Mouse (Mus musculus) MEL (cell line): Measurements from ENCODE around the gene 4930438A08Rik.

Experiments
- CTCF ChIP-seq, 3 experiments: IDR thresholded peaks in 2 of 3; conservative IDR thresholded peaks in 1 of 3; 2 replicates each; pipeline ENCODE4 v1.5.1; 2011 to 2012; ENCODE audit warnings: low read length in 3 of 3, low read depth in 2 of 3, mild to moderate bottlenecking in 2 of 3, improper control_type of control experiment in 1 of 3, inconsistent platforms in 1 of 3, mixed read lengths in 1 of 3, moderate library complexity in 1 of 3; ENCODE audit not compliant: control insufficient read depth in 1 of 3, insufficient read depth in 1 of 3, poor library complexity in 1 of 3, severe bottlenecking in 1 of 3
- GATA1 ChIP-seq: IDR thresholded peaks from 2 replicates; pipeline ENCODE4 v1.6.1; 2011; ENCODE audit warnings: low read depth, low read length, improper control_type of control experiment
- POLR2A ChIP-seq, 2 experiments: IDR thresholded peaks; 2 replicates each; pipeline ENCODE4 v1.6.1; 2011 to 2012; ENCODE audit warnings: low read length in 2 of 2, mild to moderate bottlenecking in 2 of 2, control low read depth in 1 of 2, improper control_type of control experiment in 1 of 2, low read depth in 1 of 2, moderate library complexity in 1 of 2; ENCODE audit not compliant: control insufficient read depth in 1 of 2, insufficient read depth in 1 of 2, poor library complexity in 1 of 2
- TAL1 ChIP-seq: IDR thresholded peaks from 2 replicates; pipeline ENCODE4 v1.6.1; 2012; ENCODE audit warnings: mild to moderate bottlenecking, inconsistent platforms, low read length, moderate library complexity, mixed read lengths
- TCF12 ChIP-seq: IDR thresholded peaks from 2 replicates; pipeline ENCODE4 v1.6.1; 2014; ENCODE audit warnings: low read depth, mild to moderate bottlenecking, inconsistent platforms, low read length, improper control_type of control experiment, moderate library complexity

- TF ChIP-seq POLR2A (IDR thresholded peaks at IDR 0.05; ENCODE audit: control insufficient read depth in 1 of 2, insufficient read depth in 1 of 2, low read depth in 1 of 2, low read length in 2 of 2, poor library complexity in 1 of 2) (no peak), GATA1 (no peak), TAL1 (no peak), CTCF (IDR thresholded peaks at IDR 0.05 in 2 of 3, conservative IDR thresholded peaks at IDR 0.05 in 1 of 3; ENCODE audit: control insufficient read depth in 1 of 3, insufficient read depth in 1 of 3, low read depth in 2 of 3, low read length in 3 of 3, poor library complexity in 1 of 3, severe bottlenecking in 1 of 3) (no peak), TCF12 (no peak)
These were observed 7.9 kb downstream of the 4930438A08Rik start for GRCm38 (mm10) chr11:58282518-58282917.
